Mouse (Mus musculus): Measurements from ENCODE around the gene Ndufs4. TPM values are rescaled to one million over a fixed set of nuclear protein-coding genes. Genes with fewer than 3 reads are reported as not detected.

Ndufs4 gene
- total RNA-seq (2014; rRNA removed) (47.7 and 58.1 TPM in 2 replicates), polyA plus RNA-seq (2015; fragmentation: Nextera tagmentation; extraction: Ambion mirVana) (422 and 423 TPM in 2 replicates)

DNA sequence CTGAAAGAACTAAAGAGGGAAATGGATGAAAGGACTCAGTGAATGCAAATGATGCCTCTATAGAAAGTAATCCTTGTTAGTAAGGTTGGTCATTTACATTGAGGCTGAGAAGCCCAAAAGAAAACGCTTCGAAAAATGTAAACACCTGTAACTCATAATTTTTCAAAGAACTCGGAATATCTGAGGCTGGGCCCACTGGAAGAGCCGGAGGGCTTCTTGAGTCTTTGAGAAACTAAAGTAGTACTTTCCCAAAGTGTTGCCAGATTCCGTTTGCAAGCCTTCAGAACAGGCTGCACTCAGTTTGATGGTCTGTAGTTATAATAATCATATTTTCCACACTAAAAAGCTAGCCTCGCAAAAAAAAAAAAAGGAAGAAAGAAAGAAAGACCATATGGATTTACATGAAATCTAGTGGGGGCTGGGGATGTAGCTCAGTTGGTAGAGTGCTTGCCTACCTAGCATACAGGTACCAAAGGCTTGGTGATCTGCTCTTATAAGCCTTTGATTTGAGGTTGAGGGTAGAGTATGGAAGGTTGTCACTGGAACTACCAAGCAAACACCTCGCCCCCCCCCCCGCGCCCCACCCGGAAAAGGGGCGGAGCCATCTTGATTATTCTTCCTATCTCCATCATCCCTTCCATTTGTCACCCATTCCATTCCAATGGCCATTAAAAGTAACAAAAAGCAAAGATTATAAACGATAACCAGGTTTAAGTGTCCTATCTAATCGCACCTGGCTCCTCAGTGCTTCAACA, at the start of gene Ndufs4:
Ndufs4 (minus strand) TSS at position 48 of the 755 bp plus-strand sequence.
- peak; percentile 4; the same call in 1 of the 2 replicates for ATAC-seq
- WGBS = 50% methylated on average over 13 of the region's 13 CpGs
- Histone ChIP-seq H3K27ac (peak within 1 kb of the TSS; percentile 76), H3K27me3 (ENCODE audit: insufficient read depth, low read length) (no peaks in the 10 kb centered on the region), H3K9me3 (ENCODE audit: low read length) (no peaks in the 10 kb centered on the region), H3K4me2 (ENCODE audit: low read depth, low read length) (peak within 1 kb of the TSS; percentile 80), H3K9ac (replicated peaks; ENCODE audit: low read length) (peak within 1 kb of the TSS; percentile 78), H3K36me3 (ENCODE audit: insufficient read depth, low read length) (no peaks in the 10 kb centered on the region), H3K4me1 (ENCODE audit: insufficient read depth, low read length) (0 out of 2 replicates have a peak, but pooled peaks cover 4% of the 10 kb centered on the region), H3K4me3 (ENCODE audit: low read length) (peak within 1 kb of the TSS; percentile 76)
- no peak for DNase-seq (ENCODE audit: low spot score)
- TF ChIP-seq CTCF (IDR thresholded peaks at IDR 0.05; ENCODE audit: low read depth) = no peak

DNA sequence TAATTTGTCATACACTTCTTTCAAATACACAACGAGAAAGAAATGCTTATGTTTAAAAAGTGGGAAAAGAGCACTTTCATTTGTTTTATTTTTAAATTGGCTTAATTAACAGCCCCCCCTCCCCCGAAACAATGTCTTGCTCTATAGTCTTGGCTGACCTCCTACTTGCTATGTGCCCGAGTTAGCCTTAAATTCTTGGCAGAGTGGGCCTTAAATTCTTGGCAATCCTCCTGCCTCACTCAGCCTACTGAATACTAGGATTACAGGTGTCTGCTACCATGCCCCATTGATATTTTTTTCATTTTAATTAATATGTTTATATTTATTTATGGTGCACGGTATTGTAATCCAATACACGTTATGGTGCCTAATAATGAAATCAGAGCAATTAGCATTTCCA, 44.4 kb upstream of the Ndufs4 start:
- DNase-seq (ENCODE audit: low spot score) (no peak), ATAC-seq (no peak)
- 62% methylated on average over 5 of the region's 5 CpGs for WGBS
- H3K36me3 ChIP-seq (ENCODE audit: insufficient read depth, low read length) = no peaks in the 10 kb centered on the region
- H3K4me3 ChIP-seq (ENCODE audit: low read length) = no peak overlapping the region
- H3K27me3 ChIP-seq (ENCODE audit: insufficient read depth, low read length) = no peaks in the 10 kb centered on the region
- H3K9me3 ChIP-seq (ENCODE audit: low read length) = no peaks in the 10 kb centered on the region
- no peak overlapping the region for H3K27ac ChIP-seq
- no peak for TF ChIP-seq CTCF (IDR thresholded peaks at IDR 0.05; ENCODE audit: low read depth)
- H3K4me1 ChIP-seq (ENCODE audit: insufficient read depth, low read length) = no peaks in the 10 kb centered on the region
- H3K9ac ChIP-seq (replicated peaks; ENCODE audit: low read length) = no peak overlapping the region
- no peak overlapping the region for H3K4me2 ChIP-seq (ENCODE audit: low read depth, low read length)

DNA sequence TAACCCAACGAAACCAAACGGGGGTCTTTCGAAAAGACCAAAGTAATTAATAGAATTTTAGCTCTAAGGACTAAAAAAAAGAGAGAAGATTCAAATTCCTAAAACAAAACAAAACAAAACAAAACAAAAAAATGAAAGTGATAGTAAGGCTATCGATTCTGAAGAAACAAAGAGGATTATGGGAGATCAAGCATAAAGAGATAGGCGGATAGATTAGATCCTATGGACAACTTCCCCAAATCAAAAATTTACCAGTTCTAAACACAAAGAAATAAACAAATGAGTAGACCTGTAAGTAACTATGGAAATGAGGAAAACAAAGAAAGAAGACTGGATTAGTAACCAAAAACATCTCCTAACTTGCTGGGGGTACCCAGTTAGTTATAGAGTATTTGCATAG, 37.2 kb upstream of the Ndufs4 start:
- DNase-seq (ENCODE audit: low spot score) (no peak), ATAC-seq (no peak)
- Histone ChIP-seq H3K27ac (no peak overlapping the region), H3K36me3 (ENCODE audit: insufficient read depth, low read length) (no peaks in the 10 kb centered on the region), H3K9ac (replicated peaks; ENCODE audit: low read length) (no peak overlapping the region), H3K4me2 (ENCODE audit: low read depth, low read length) (no peak overlapping the region), H3K4me1 (ENCODE audit: insufficient read depth, low read length) (no peaks in the 10 kb centered on the region), H3K4me3 (ENCODE audit: low read length) (no peak overlapping the region), H3K9me3 (ENCODE audit: low read length) (no peaks in the 10 kb centered on the region), H3K27me3 (ENCODE audit: insufficient read depth, low read length) (no peaks in the 10 kb centered on the region)
- WGBS = 96% methylated on average over 5 of the region's 5 CpGs
- TF ChIP-seq CTCF (IDR thresholded peaks at IDR 0.05; ENCODE audit: low read depth) = no peak

DNA sequence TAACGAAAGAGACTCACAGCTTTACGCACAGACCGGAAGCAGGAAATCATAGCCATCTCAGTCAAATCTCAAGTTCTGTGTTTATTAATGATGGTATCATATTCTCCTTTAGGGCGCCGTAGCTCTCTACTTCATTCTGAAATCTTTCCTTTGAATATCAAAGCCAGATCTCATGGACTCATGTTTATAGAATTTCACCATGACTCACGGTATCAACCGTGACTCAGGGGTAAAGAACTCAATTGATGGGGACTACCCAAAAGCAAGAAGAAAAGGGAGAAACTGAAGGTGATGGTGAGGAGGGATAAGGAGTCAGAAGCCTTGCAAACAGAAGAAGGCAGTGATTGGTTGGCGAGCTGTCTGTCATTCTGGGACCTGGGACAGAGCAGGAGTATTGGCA, 32.2 kb upstream of the Ndufs4 start:
- TF ChIP-seq CTCF (IDR thresholded peaks at IDR 0.05; ENCODE audit: low read depth) = no peak

DNA sequence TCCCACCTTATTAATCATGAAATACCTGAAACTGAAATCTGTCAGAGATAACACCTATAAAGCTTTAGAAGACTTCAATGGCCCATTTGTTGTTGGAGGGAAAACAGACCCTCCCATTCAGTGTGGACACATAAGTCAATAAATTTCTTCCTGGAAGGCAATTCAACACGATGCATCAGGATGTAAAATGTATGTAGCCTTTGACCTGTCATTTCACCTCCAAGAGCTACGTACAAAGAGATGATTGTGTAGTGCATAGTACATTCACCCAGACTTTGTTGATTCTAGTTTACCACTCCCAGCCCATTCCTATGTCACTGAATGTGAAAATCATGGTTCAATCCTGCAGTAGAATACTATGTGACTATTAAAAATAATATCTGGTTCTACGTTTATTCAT, 31.3 kb upstream of the Ndufs4 start:
- Histone ChIP-seq H3K36me3 (ENCODE audit: insufficient read depth, low read length) (no peaks in the 10 kb centered on the region), H3K4me3 (ENCODE audit: low read length) (no peak overlapping the region), H3K9ac (replicated peaks; ENCODE audit: low read length) (no peak overlapping the region), H3K27ac (no peak overlapping the region), H3K27me3 (ENCODE audit: insufficient read depth, low read length) (no peaks in the 10 kb centered on the region), H3K4me1 (ENCODE audit: insufficient read depth, low read length) (no peaks in the 10 kb centered on the region), H3K4me2 (ENCODE audit: low read depth, low read length) (no peak overlapping the region), H3K9me3 (ENCODE audit: low read length) (no peaks in the 10 kb centered on the region)
- no peak for DNase-seq (ENCODE audit: low spot score)
- no peak for ATAC-seq
- no peak for TF ChIP-seq CTCF (IDR thresholded peaks at IDR 0.05; ENCODE audit: low read depth)
- 81% methylated on average over 3 of the region's 3 CpGs for WGBS

More for the DNA sequence above, 32.2 kb upstream of the Ndufs4 start:
- Histone ChIP-seq H3K4me1 (ENCODE audit: insufficient read depth, low read length) (no peaks in the 10 kb centered on the region), H3K9me3 (ENCODE audit: low read length) (no peaks in the 10 kb centered on the region), H3K27me3 (ENCODE audit: insufficient read depth, low read length) (no peaks in the 10 kb centered on the region), H3K4me3 (ENCODE audit: low read length) (no peak overlapping the region), H3K4me2 (ENCODE audit: low read depth, low read length) (no peak overlapping the region), H3K27ac (no peak overlapping the region), H3K36me3 (ENCODE audit: insufficient read depth, low read length) (no peaks in the 10 kb centered on the region), H3K9ac (replicated peaks; ENCODE audit: low read length) (no peak overlapping the region)
- 89% methylated on average over 8 of the region's 8 CpGs for WGBS
- no peak for DNase-seq (ENCODE audit: low spot score)
- no peak for ATAC-seq

DNA sequence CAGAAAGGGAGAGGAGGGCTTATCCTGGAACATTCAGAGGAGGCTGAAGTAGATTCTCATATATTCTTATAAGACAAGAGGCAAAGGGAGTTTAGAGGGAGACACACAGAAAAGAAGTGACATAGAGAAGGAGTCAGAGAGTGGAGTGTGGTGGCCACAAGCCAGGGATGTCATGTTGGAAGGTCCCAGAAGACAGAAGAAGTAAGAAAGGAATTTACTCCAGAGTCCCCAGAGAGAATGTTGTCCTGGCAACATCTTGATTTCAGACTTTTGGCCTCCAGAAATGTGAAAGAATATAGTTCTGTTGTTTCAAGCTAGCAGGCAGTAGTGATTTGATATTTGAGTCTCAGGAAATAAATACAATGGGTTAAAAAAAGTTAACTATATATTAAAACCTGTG, 24.3 kb upstream of the Ndufs4 start:
- Histone ChIP-seq H3K9me3 (ENCODE audit: low read length) (no peaks in the 10 kb centered on the region), H3K36me3 (ENCODE audit: insufficient read depth, low read length) (no peaks in the 10 kb centered on the region), H3K27ac (no peak overlapping the region), H3K27me3 (ENCODE audit: insufficient read depth, low read length) (no peaks in the 10 kb centered on the region), H3K4me2 (ENCODE audit: low read depth, low read length) (no peak overlapping the region), H3K4me3 (ENCODE audit: low read length) (no peak overlapping the region), H3K4me1 (ENCODE audit: insufficient read depth, low read length) (no peaks in the 10 kb centered on the region), H3K9ac (replicated peaks; ENCODE audit: low read length) (no peak overlapping the region)
- ATAC-seq (no peak), DNase-seq (ENCODE audit: low spot score) (no peak)
- TF ChIP-seq CTCF (IDR thresholded peaks at IDR 0.05; ENCODE audit: low read depth) = no peak

DNA sequence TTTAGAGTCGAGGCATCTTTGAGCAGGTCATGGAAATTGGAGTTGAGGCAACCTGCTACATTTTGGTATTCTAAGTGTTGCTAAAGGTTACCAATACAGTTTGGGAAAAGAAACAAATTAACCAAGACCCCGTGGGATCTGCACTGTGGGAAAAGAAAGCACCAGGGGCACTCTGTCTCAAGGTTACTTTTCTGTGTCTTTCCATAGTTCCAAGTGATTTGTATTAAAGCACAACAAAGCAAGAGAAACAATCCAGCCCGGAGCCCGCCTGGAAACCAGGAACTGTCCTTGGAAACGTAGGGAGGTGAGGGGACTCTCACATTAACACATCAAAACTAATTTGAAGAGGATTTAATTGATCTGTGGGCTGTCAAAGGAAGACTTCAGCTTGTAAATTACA, 18.8 kb upstream of the Ndufs4 start:
- ATAC-seq (no peak), DNase-seq (ENCODE audit: low spot score) (no peak)
- no peak overlapping the region for H3K4me3 ChIP-seq (ENCODE audit: low read length)
- 6% methylated on average over 5 of the region's 5 CpGs for WGBS
- H3K27ac ChIP-seq = no peak overlapping the region
- H3K36me3 ChIP-seq (ENCODE audit: insufficient read depth, low read length) = no peaks in the 10 kb centered on the region
- no peak for TF ChIP-seq CTCF (IDR thresholded peaks at IDR 0.05; ENCODE audit: low read depth)
- no peaks in the 10 kb centered on the region for H3K9me3 ChIP-seq (ENCODE audit: low read length)
- no peak overlapping the region for H3K9ac ChIP-seq (replicated peaks; ENCODE audit: low read length)
- H3K4me2 ChIP-seq (ENCODE audit: low read depth, low read length) = no peak overlapping the region
- no peaks in the 10 kb centered on the region for H3K4me1 ChIP-seq (ENCODE audit: insufficient read depth, low read length)
- no peaks in the 10 kb centered on the region for H3K27me3 ChIP-seq (ENCODE audit: insufficient read depth, low read length)
